Mouse (Mus musculus) liver, postnatal 0 days (tissue): ENCODE results near the gene Fxyd3. TPM values are rescaled to one million over a fixed set of nuclear protein-coding genes. Genes with fewer than 3 reads are reported as not detected.

Experiments
- ATAC-seq: fragments of 200-750 bp; cut with Nextera tagmentation; 2 replicates; pipeline ENCODE4 v1.8.0; 2017; ENCODE audit warnings: mild to moderate bottlenecking, moderate library complexity
- DNase-seq: peaks from one replicate; pipeline ENCODE4 v3.0.0-alpha.2; 2016
- H3K27ac ChIP-seq: fragments of 300-500 bp; sonication (generic); 2 replicates; pipeline ENCODE4 v1.5.1; 2014; ENCODE audit warnings: antibody characterized with exemption, moderate library complexity, mild to moderate bottlenecking, low read depth
- H3K27me3 ChIP-seq: fragments of 300-500 bp; sonication (generic); 2 replicates; pipeline ENCODE4 v1.6.1; 2014; ENCODE audit warnings: low read length, control low read depth, mixed read lengths; ENCODE audit not compliant: insufficient read depth
- H3K36me3 ChIP-seq: fragments of 300-500 bp; sonication (generic); replicated peaks from 2 replicates; pipeline ENCODE4 v1.6.1; 2014; ENCODE audit warnings: mild to moderate bottlenecking, control low read depth, low read length, moderate library complexity, mixed read lengths; ENCODE audit not compliant: insufficient read depth
- H3K4me1 ChIP-seq: fragments of 300-500 bp; sonication (generic); 2 replicates; pipeline ENCODE4 v1.6.1; 2014; ENCODE audit warnings: antibody characterized with exemption, mild to moderate bottlenecking, control low read depth; ENCODE audit not compliant: insufficient read depth
- H3K4me2 ChIP-seq: fragments of 300-500 bp; sonication (generic); 2 replicates; pipeline ENCODE4 v1.6.1; 2014; ENCODE audit warnings: low read depth, mild to moderate bottlenecking, low read length, moderate library complexity, mixed read lengths
- H3K4me3 ChIP-seq: fragments of 300-500 bp; sonication (generic); 2 replicates; pipeline ENCODE4 v1.5.1; 2014; ENCODE audit warnings: low read depth, low read length
- H3K9ac ChIP-seq: fragments of 300-500 bp; sonication (generic); replicated peaks from 2 replicates; pipeline ENCODE4 v1.6.1; 2014; ENCODE audit warnings: mild to moderate bottlenecking, moderate library complexity
- H3K9me3 ChIP-seq: fragments of 300-500 bp; sonication (generic); 2 replicates; pipeline ENCODE4 v1.6.1; 2016; ENCODE audit warnings: mild to moderate bottlenecking, control low read depth, low read length, mixed read lengths
- CTCF ChIP-seq: sonication (generic); IDR thresholded peaks from 2 replicates; pipeline ENCODE4 v1.5.1; 2016; ENCODE audit warnings: antibody characterized with exemption, low read depth
- EP300 ChIP-seq: IDR thresholded peaks from 2 replicates; pipeline ENCODE4 v1.6.1; 2016; ENCODE audit warnings: antibody characterized with exemption, low read depth, mild to moderate bottlenecking
- WGBS: fragments of 180-500 bp; shearing (Covaris S2); extraction: QIAGEN DNeasy Blood & Tissue Kit; methylation state at CpG from one replicate; pipeline ENCODE4 v1.1.7; 2014; ENCODE audit not compliant: insufficient replicate concordance; 5-methylcytosine and 5-hydroxymethylcytosine counted together
- microRNA-seq: library from miRNA; unstranded; fragments of <30 nt; microRNA quantifications from one replicate; pipeline ENCODE4, GENCODE M21; 2016
- polyA plus RNA-seq: library from polyadenylated mRNA; unstranded; fragments of >200 nt; fragmentation: Nextera tagmentation; extraction: Ambion mirVana; gene quantifications from 2 replicates; pipeline ENCODE4 v1.2.1, GENCODE M21; 2015

The Fxyd3 gene
- polyA plus RNA-seq, 1 experiment from 2014 or later = 3.4 TPM

DNA sequence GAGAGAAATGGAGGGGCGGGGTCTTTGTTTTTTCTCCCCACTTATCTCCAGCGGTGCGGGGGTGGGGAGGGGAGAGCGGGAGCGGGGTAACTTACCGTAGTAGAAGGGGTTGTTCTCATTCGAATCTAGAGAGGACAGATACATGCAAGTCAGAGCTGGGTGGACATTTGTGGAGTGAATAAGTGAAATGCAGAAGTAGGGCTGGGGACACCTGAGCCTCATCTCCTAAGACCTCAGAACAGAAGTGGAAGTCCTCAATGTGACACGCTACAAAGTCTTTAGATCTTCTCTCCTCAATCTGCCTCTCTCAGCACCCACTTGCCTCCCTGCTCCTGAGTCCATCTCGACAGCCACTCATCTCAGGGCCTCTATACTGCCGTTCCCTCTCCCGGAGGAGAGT is 41.2 kb downstream of the Fxyd3 start:
- no peak overlapping the region for H3K27ac ChIP-seq
- WGBS = 69% methylated on average over 11 of the region's 11 CpGs
- H3K9me3 ChIP-seq = no peaks in the 10 kb centered on the region
- TF ChIP-seq EP300 (no peak), CTCF (no peak)
- H3K27me3 ChIP-seq = no peaks in the 10 kb centered on the region
- no peaks in the 10 kb centered on the region for H3K36me3 ChIP-seq
- H3K9ac ChIP-seq = no peak overlapping the region
- DNase-seq (no peak), ATAC-seq (no peak)
- no peak overlapping the region for H3K4me3 ChIP-seq
- H3K4me2 ChIP-seq = no peak overlapping the region
- H3K4me1 ChIP-seq = peaks cover 13% of the 10 kb centered on the region

DNA sequence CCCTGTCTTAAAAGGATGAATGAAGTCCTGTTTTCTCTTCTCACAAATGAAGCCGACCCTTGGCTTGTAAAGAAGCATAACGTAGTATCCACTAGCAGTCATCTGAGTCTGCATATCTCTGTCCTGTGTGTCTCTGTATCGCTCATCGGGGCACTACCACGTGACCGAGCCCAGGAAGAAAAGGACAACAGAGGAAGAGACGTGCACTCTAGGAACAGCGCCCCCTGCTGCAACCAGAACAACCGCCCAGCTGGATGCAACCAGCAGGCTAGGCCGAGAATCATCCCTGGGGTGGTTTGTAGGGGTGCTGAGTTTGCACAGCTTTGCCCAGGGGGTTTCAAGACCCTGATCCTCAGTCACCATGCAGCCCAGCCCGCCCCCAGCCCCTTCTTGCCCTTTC is 41.7 kb downstream of the Fxyd3 start:
- H3K36me3 ChIP-seq = no peaks in the 10 kb centered on the region
- H3K9ac ChIP-seq = no peak overlapping the region
- ATAC-seq = 0 out of 2 replicates have a peak, but pooled peaks have one; percentile 33
- H3K4me3 ChIP-seq = no peak overlapping the region
- H3K9me3 ChIP-seq = no peaks in the 10 kb centered on the region
- peaks cover 13% of the 10 kb centered on the region for H3K4me1 ChIP-seq
- TF ChIP-seq CTCF (peak; percentile 66), EP300 (no peak)
- peak; percentile 61 for DNase-seq
- no peaks in the 10 kb centered on the region for H3K27me3 ChIP-seq
- no peak overlapping the region for H3K4me2 ChIP-seq
- no peak overlapping the region; the same call in 1 of the 2 replicates for H3K27ac ChIP-seq
- 45% methylated on average over 11 of the region's 11 CpGs for WGBS

DNA sequence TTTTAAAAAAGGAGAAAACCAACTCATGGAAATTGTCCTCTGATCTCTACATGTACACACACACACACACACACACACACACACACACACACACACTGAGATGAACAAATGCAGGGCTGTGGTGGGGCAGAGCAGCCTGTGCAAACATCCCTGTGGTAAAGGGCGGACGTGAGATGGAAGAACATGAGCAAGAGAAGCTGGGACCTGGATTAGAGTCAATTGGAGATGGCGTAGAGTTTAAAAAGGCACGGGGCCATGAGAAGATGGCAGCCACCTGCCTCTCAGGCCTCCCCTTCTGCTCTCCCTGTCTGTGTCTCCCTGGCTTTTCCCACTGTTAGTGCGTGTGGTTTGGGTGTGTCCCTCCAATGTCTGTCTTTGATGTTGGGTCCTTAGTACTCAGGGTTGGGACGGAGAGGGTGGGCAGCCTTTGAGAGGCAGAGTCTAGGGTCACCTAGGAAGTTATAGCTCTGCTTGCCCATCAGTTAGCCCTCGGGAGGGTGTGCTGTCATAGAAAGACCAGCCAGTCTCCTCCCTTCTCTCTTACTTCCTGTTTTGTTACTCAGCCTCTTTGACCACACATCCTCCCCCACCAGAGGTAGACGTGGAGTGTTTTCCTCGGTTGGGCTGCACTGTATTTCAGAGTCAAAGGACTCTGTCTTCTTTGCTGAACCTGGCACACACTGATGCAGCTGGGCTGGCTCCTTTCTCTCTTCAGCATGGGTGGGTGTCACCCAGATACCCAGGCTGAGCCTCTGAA is 42.9 kb downstream of the Fxyd3 start:
- ATAC-seq (peak; percentile 52), DNase-seq (peak; percentile 42)
- Histone ChIP-seq H3K27me3 (no peaks in the 10 kb centered on the region), H3K9me3 (no peaks in the 10 kb centered on the region), H3K4me3 (no peak overlapping the region), H3K4me2 (0 out of 2 replicates have a peak overlapping the region, but pooled peaks have one; percentile 4), H3K27ac (peak overlapping the region; percentile 72), H3K9ac (no peak overlapping the region), H3K4me1 (peaks cover 13% of the 10 kb centered on the region), H3K36me3 (no peaks in the 10 kb centered on the region)
- TF ChIP-seq CTCF (no peak), EP300 (no peak)
- WGBS = 36% methylated on average over 9 of the region's 9 CpGs

DNA sequence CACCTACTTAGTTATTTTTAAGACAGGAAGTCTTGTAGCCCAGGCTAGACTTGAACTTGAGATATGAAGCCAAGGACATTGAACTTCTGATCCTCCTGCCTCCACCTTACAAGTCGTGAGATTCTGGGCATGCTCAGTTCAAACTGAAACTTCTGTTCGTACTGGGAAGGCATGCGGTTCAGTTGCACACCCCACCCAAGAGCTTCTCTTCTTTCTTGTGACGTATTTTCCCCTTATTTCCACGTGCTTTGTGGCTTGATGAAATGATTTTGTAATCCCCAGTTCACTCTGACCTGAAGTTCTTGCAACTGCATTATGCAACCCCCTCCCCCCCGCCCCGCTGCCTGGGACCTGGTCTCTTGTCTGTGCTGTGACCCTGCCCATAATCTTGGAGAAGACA is 44.8 kb downstream of the Fxyd3 start:
- ATAC-seq = peak; percentile 47
- H3K9me3 ChIP-seq = no peaks in the 10 kb centered on the region
- no peak for TF ChIP-seq CTCF
- peak; percentile 39; the same call in 1 of the 2 replicates for TF ChIP-seq EP300
- no peak overlapping the region for H3K4me3 ChIP-seq
- no peak overlapping the region for H3K4me2 ChIP-seq
- peak overlapping the region; percentile 25; the same call in 1 of the 2 replicates for H3K27ac ChIP-seq
- no peak overlapping the region for H3K9ac ChIP-seq
- H3K27me3 ChIP-seq = no peaks in the 10 kb centered on the region
- 44% methylated on average over 7 of the region's 7 CpGs for WGBS
- peak; percentile 63 for DNase-seq
- H3K36me3 ChIP-seq = no peaks in the 10 kb centered on the region
- H3K4me1 ChIP-seq = peaks cover 13% of the 10 kb centered on the region

DNA sequence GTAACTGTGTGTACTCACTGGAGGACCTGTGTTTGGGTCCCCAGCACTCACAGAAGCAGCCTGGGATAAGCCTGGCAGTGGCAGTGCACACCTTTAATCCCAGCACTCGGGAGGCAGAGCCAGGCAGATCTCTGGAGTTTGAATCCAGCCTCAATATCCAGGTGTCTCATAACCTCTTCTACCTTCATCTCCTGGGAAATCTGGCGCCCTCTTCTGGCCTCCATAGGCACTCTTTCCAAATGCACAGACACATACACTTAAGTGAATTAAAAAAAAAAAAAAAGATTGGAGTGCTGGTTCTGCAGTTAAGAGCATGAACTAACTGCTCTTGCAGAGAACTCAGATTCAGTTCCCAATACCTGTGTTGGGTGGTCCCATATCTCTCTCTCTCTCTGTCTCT is 45.8 kb downstream of the Fxyd3 start:
- Histone ChIP-seq H3K4me3 (no peak overlapping the region), H3K9ac (no peak overlapping the region), H3K27me3 (no peaks in the 10 kb centered on the region), H3K4me1 (peaks cover 13% of the 10 kb centered on the region), H3K9me3 (no peaks in the 10 kb centered on the region), H3K27ac (no peak overlapping the region), H3K36me3 (no peaks in the 10 kb centered on the region), H3K4me2 (no peak overlapping the region)
- ATAC-seq (no peak), DNase-seq (no peak)
- WGBS = 71% methylated on average over 2 of the region's 2 CpGs
- TF ChIP-seq CTCF (peak; percentile 41), EP300 (no peak)

DNA sequence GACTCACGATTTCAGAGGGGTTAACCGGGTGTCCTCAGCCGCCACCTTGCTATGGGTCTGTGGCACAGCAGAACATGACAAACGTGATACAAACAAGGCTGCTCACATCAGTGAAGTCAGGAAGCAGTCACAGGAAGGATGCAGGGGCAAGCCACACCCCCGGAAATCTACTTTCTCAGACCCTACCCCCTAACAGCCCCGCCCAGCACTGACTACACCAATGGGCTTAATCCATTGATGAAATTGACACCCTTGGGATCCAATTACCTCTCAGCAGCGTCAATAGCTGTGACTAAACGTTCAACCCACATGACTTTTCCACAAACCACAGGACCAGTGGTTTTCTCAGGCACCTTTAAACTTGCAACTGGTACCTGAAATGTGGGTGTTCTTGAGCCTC is 47.9 kb downstream of the Fxyd3 start:
- no peak overlapping the region for H3K27ac ChIP-seq
- no peaks in the 10 kb centered on the region for H3K36me3 ChIP-seq
- H3K27me3 ChIP-seq = no peaks in the 10 kb centered on the region
- no peak for DNase-seq
- H3K4me3 ChIP-seq = no peak overlapping the region
- no peaks in the 10 kb centered on the region for H3K9me3 ChIP-seq
- 63% methylated on average over 8 of the region's 8 CpGs for WGBS
- no peak for TF ChIP-seq EP300
- TF ChIP-seq CTCF = no peak
- no peak for ATAC-seq
- no peak overlapping the region for H3K4me2 ChIP-seq
- no peak overlapping the region for H3K9ac ChIP-seq
- peaks cover 7% of the 10 kb centered on the region for H3K4me1 ChIP-seq

Small RNA genes within 50 kb of the gene (microRNA-seq; reads per million reads assigned to microRNA genes)
- not detected for gene Mir7050

Other genes with a start within 250 kb of the Fxyd3 start
- not detected in 2 replicates for gene Ffar3, start 220.5 kb downstream of the Fxyd3 start, polyA plus RNA-seq
- gene Ffar1, start 215.1 kb downstream of the Fxyd3 start, polyA plus RNA-seq = 0.06 TPM in 1 of 2 replicates, not detected in the other
- 1.5 and 2.2 TPM in 2 replicates for gene Cd22, start 196.4 kb downstream of the Fxyd3 start, polyA plus RNA-seq
- 0.47 and 0.51 TPM in 2 replicates for gene Mag, start 161.8 kb downstream of the Fxyd3 start, polyA plus RNA-seq
- gene Hamp2, start 152.0 kb downstream of the Fxyd3 start, polyA plus RNA-seq = 0.49 TPM in 1 of 2 replicates, not detected in the other
- gene Hamp, start 132.7 kb downstream of the Fxyd3 start, polyA plus RNA-seq = 142 and 248 TPM in 2 replicates
- gene Usf2, start 119.9 kb downstream of the Fxyd3 start, polyA plus RNA-seq = 11.6 and 12.0 TPM in 2 replicates
- gene Lsr, start 103.2 kb downstream of the Fxyd3 start, polyA plus RNA-seq = 28.2 and 33.7 TPM in 2 replicates
- gene Fam187b, start 102.9 kb downstream of the Fxyd3 start, polyA plus RNA-seq = 4.0 and 5.0 TPM in 2 replicates
- 25.8 and 29.4 TPM in 2 replicates for gene Fxyd5, start 34.2 kb downstream of the Fxyd3 start, polyA plus RNA-seq
- gene Fxyd7, start 25.2 kb downstream of the Fxyd3 start, polyA plus RNA-seq = 0.16 TPM in 1 of 2 replicates, not detected in the other
- 300 and 302 TPM in 2 replicates for gene Fxyd1, start 19.5 kb downstream of the Fxyd3 start, polyA plus RNA-seq
- 0.11 TPM in 1 of 2 replicates, not detected in the other for gene Lgi4, start 17.4 kb downstream of the Fxyd3 start, polyA plus RNA-seq
- 250 and 259 TPM in 2 replicates for gene Hpn, start 38.6 kb upstream of the Fxyd3 start, polyA plus RNA-seq
- 2.8 and 3.1 TPM in 2 replicates for gene Scn1b, start 50.3 kb upstream of the Fxyd3 start, polyA plus RNA-seq
- gene Gramd1a, start 79.2 kb upstream of the Fxyd3 start, polyA plus RNA-seq = 7.1 and 8.9 TPM in 2 replicates
- not detected in 2 replicates for gene Scgb2b2, start 213.8 kb upstream of the Fxyd3 start, polyA plus RNA-seq
- not detected in 2 replicates for gene Scgb1b2, start 215.1 kb upstream of the Fxyd3 start, polyA plus RNA-seq